Comparison of ENCODE assay signal across 20 mouse cellular contexts in genomic region chr3:58646180-58646579, GRCm38 (mm10). TPM values are rescaled to one million over a fixed set of nuclear protein-coding genes. Genes with fewer than 3 reads are reported as not detected.
DNase-seq lines count a peak whose midpoint lies in the region; ATAC-seq lines count a peak whose summit lies in the region.
"Had no signal": no experiment of that assay in that cellular context is flagged by ENCODE, and none has a peak within 500 bp of the region (broad histone marks: within the 10 kb centered on the region; RNA-seq: fewer than 3 reads in every experiment).

No protein-coding gene starts in this region.

- H3K9ac ChIP-seq in kidney, embryonic 16.5 days (replicated peaks; ENCODE audit: low read length): no peak overlapping the region
- H3K9ac ChIP-seq in forebrain, embryonic 12.5 days: no peak overlapping the region
- H3K9ac ChIP-seq: heart, embryonic 13.5 days; hindbrain, embryonic 15.5 days had no signal

- WGBS in kidney, embryonic 16.5 days: 80% methylated on average over 4 of the region's 4 CpGs
- WGBS in forebrain, embryonic 12.5 days: 91% methylated on average over 4 of the region's 4 CpGs

- H3K27ac ChIP-seq in kidney, embryonic 16.5 days (ENCODE audit: low read length): 0 out of 2 replicates have a peak overlapping the region, but pooled peaks have one; percentile 7
- no peak overlapping the region for H3K27ac ChIP-seq in forebrain, embryonic 12.5 days
- H3K27ac ChIP-seq: embryonic facial prominence, embryonic 10.5 days; gastrocnemius, adult 2 months; heart, embryonic 13.5 days; hindbrain, embryonic 15.5 days had no signal

- no peaks in the 10 kb centered on the region for H3K27me3 ChIP-seq in kidney, embryonic 16.5 days (ENCODE audit: insufficient read depth, low read length)
- no peaks in the 10 kb centered on the region for H3K27me3 ChIP-seq in forebrain, embryonic 12.5 days
- H3K27me3 ChIP-seq: heart, embryonic 13.5 days; hindbrain, embryonic 15.5 days had no signal

- peak; percentile 33 for DNase-seq in adrenal gland, postnatal 25 days
- DNase-seq in adrenal gland, postnatal 14 days: no peak
- DNase-seq in kidney, adult 11 months: no peak
- peak; percentile 76 for DNase-seq in NIH3T3 (ENCODE audit: low read depth)
- DNase-seq: B cell, adult 2 months; cerebellum, adult 2 months; cerebellum, postnatal 10 days; gastrocnemius, adult 2 months; gastrocnemius, postnatal 36 days; heart, adult 11 months; heart, postnatal 36 days had no signal

- peak; percentile 20; the same call in 1 of the 2 replicates for ATAC-seq in kidney, embryonic 16.5 days (ENCODE audit: low FRiP score, low TSS enrichment)
- ATAC-seq in forebrain, embryonic 12.5 days (ENCODE audit: low FRiP score): no peak
- ATAC-seq: forebrain, embryonic 14.5 days; intestine, embryonic 16.5 days had no signal

- no peaks in the 10 kb centered on the region for H3K36me3 ChIP-seq in kidney, embryonic 16.5 days (ENCODE audit: insufficient read depth, low read length)
- H3K36me3 ChIP-seq in forebrain, embryonic 12.5 days (replicated peaks): no peaks in the 10 kb centered on the region
- H3K36me3 ChIP-seq: embryonic facial prominence, embryonic 10.5 days; heart, embryonic 13.5 days; hindbrain, embryonic 15.5 days had no signal

- H3K4me1 ChIP-seq in kidney, embryonic 16.5 days (ENCODE audit: insufficient read depth, low read length): no peaks in the 10 kb centered on the region; the same call in 1 of the 2 replicates
- H3K4me1 ChIP-seq in forebrain, embryonic 12.5 days: no peaks in the 10 kb centered on the region
- H3K4me1 ChIP-seq: embryonic facial prominence, embryonic 10.5 days; heart, embryonic 13.5 days; hindbrain, embryonic 15.5 days had no signal

- H3K9me3 ChIP-seq in kidney, embryonic 16.5 days (ENCODE audit: low read length): no peaks in the 10 kb centered on the region
- H3K9me3 ChIP-seq in forebrain, embryonic 12.5 days: no peaks in the 10 kb centered on the region
- H3K9me3 ChIP-seq: embryonic facial prominence, embryonic 10.5 days; heart, embryonic 13.5 days; hindbrain, embryonic 15.5 days had no signal

- no peak overlapping the region for H3K4me3 ChIP-seq in kidney, embryonic 16.5 days (ENCODE audit: low read length)
- no peak overlapping the region for H3K4me3 ChIP-seq in forebrain, embryonic 12.5 days (replicated peaks)
- H3K4me3 ChIP-seq: embryonic facial prominence, embryonic 10.5 days; gastrocnemius, adult 2 months; heart, embryonic 13.5 days; hindbrain, embryonic 15.5 days had no signal

- H3K4me2 ChIP-seq in kidney, embryonic 16.5 days (replicated peaks; ENCODE audit: low read depth, low read length): no peak overlapping the region
- no peak overlapping the region for H3K4me2 ChIP-seq in forebrain, embryonic 12.5 days
- H3K4me2 ChIP-seq: heart, embryonic 13.5 days; hindbrain, embryonic 15.5 days had no signal

RNA-seq across cellular contexts. Expression of gene Erich6, which starts 9.2 kb away (rescaled TPM):
- total RNA-seq in adrenal gland, postnatal 25 days (2021): not detected in 2 replicates
- total RNA-seq in adrenal gland, postnatal 14 days (2021): not detected in 2 replicates
- polyA plus RNA-seq in kidney, embryonic 16.5 days (2015; fragmentation: Nextera tagmentation; extraction: Ambion mirVana): not detected in 2 replicates
- polyA plus RNA-seq in forebrain, embryonic 12.5 days (2016; fragmentation: Nextera tagmentation; extraction: Ambion mirVana): 0.11 TPM in 1 of 2 replicates, not detected in the other
- total RNA-seq: gastrocnemius, adult 2 months; gastrocnemius, postnatal 36 days; heart, postnatal 36 days; MEL had no signal
- polyA plus RNA-seq: embryonic facial prominence, embryonic 10.5 days; heart, postnatal 0 days; intestine, embryonic 16.5 days had no signal

RNA-seq across cellular contexts. Expression of gene Siah2, which starts 46.0 kb away (rescaled TPM):
- 20.2 and 20.5 TPM in 2 replicates for total RNA-seq in adrenal gland, postnatal 25 days (2021)
- total RNA-seq in adrenal gland, postnatal 14 days (2021): 12.9 and 19.1 TPM in 2 replicates
- 3.7 and 3.9 TPM in 2 replicates for polyA plus RNA-seq in kidney, embryonic 16.5 days (2015; fragmentation: Nextera tagmentation; extraction: Ambion mirVana)
- polyA plus RNA-seq in forebrain, embryonic 12.5 days (2016; fragmentation: Nextera tagmentation; extraction: Ambion mirVana): 5.6 and 5.8 TPM in 2 replicates

Comparison
In these comparisons a context has a peak if more than half of its experiments do, and no peak if none do; other contexts are left out.
1. DNase-seq: peak in adrenal gland, postnatal 25 days (single experiment) and NIH3T3 (single experiment); none in adrenal gland, postnatal 14 days (single experiment) and kidney, adult 11 months (single experiment).